Mouse (Mus musculus): ENCODE results near the gene Gpn3.

- TF ChIP-seq GATA1 (IDR thresholded peaks at IDR 0.05; ENCODE audit: low read length) (no peak), TAL1 (IDR thresholded peaks at IDR 0.05; ENCODE audit: low read length) (no peak)
Measured at GRCm38 (mm10) chr5:122423083-122423482, 51.4 kb downstream of the Gpn3 start.

All from erythroblast, embryonic 14.5 days (primary cell).